Mouse (Mus musculus) right cerebral cortex, postnatal 36 days (tissue): ENCODE data around the gene Tkt.

Experiments
- DNase-seq, 2 experiments: peaks; one replicate each; pipeline ENCODE4 v3.0.0; 2022; ENCODE audit warnings: low spot score in 2 of 2, mixed read lengths in 1 of 2

The Tkt gene

GRCm38 (mm10) chr14:30618746-30619275 lies 70.7 kb downstream of the Tkt start:
- no peak for DNase-seq

DNA sequence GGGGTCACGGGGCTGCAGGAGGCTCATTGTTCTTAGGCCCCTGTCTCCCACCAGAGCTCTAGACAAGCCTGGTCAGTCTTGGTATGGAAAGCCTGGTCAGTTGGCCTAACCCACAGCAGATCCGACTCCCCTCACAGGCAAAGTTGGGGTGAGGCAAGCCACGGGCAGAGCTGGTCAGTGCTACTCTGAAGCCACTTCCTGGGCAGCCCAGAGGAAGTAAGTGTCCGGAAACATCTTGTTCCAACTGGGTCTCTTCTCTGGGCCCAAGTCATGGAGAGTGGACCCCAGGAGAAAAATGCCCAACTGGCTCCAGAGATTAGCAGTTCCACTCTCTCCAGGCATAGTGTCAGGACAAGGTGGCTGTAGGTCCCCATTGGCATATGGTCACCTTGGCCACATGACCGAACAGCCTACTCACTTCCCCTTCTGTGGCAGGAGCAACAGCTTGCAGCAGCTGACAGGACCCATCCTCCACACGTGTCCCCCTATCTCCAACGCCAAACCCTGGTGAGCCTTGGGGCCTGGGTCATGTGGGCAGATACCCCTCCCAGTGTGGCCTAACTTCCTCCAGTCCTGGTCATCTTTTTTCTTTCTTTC lies 71.9 kb downstream of the Tkt start:
- no peak for DNase-seq

DNA sequence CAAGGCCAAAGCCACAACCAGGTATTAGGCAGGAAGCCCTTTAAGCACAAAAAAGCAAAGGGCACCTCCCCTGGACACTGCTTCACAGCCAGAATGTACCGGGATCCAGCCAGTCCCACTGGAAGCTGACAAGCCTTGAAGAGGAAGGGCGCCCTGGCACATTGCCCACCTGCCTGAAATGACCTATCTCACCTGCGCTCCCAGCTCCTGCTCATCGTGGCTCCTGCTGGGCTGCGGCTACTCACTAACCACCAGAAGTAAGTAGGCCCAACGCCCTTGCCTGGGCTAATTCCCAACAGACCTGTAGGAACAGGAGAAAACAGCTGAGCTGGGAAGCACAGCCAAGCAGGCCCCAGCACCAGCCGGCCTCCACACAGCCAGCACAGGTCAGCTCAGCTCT lies 74.0 kb downstream of the Tkt start:
- no peak for DNase-seq

GRCm38 (mm10) chr14:30622556-30622955 lies 74.4 kb downstream of the Tkt start:
- no peak for DNase-seq
